Mouse (Mus musculus) ES-E14 (cell line): ENCODE measurements around the gene Nav2.

Source experiments
- CHD2 ChIP-seq: IDR thresholded peaks from 2 replicates; pipeline ENCODE4 v1.6.1; 2014; ENCODE audit warnings: mild to moderate bottlenecking, low read depth, low read length, inconsistent platforms
- HCFC1 ChIP-seq: IDR thresholded peaks from 2 replicates; pipeline ENCODE4 v1.6.1; 2012; ENCODE audit warnings: low read length, inconsistent platforms, borderline replicate concordance; ENCODE audit not compliant: insufficient read depth
- MAFK ChIP-seq: IDR thresholded peaks from 2 replicates; pipeline ENCODE4 v1.6.1; 2014; ENCODE audit warnings: mild to moderate bottlenecking, low read depth, low read length, inconsistent platforms; ENCODE audit not compliant: insufficient read depth
- ZNF384 ChIP-seq: IDR thresholded peaks from 2 replicates; pipeline ENCODE4 v1.6.1; 2012; ENCODE audit warnings: low read depth, low read length, inconsistent platforms

DNA sequence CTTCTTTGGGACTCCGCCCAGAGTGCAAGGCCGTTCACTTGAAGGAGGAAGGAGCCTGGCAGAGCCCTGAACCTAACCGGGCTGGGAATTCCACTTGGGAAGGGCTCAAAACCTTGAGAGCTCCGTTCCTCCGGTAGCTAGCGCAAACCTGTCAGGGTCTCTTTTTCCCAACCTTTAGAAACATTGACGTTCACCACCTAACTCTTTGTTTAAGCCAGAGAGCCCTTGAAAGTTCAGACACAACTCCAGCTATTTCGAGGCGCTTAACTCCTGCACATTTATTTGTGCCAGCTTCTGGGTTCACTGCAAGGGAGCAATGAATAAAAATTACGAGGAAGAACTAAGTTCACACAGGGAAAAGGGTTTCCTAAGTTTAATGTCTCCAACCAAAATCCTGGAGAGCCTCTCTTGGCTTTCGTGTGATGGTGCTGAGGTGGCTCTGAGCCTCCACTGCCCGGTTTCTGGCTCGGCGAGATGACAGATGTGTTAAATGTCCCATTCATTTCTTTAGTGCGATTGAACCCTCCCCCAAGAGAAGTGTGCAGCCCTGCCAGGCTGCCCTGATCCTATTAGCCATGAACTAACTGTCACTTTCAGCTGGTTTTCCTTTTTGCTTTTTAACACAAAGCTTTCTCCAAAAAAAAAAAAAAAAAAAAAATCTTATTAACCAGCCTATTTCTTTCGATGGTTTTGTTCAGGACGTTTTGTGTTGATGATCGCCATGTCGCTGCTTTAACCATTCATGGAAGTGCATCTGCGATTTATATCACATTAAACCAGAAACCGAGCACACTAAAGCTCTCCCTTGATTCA lies 729.5 kb downstream of the Nav2 start:
- no peak for TF ChIP-seq CHD2
- no peak for TF ChIP-seq HCFC1
- no peak for TF ChIP-seq ZNF384
- no peak for TF ChIP-seq MAFK
